Comparison of ENCODE assay signal across 5 mouse cellular contexts in genomic region chr2:13583746-13584145, GRCm38 (mm10). TPM values are rescaled to one million over a fixed set of nuclear protein-coding genes. Genes with fewer than 3 reads are reported as not detected.
DNase-seq lines count a peak whose midpoint lies in the region; ATAC-seq and TF ChIP-seq lines count a peak whose summit lies in the region.
"Not testable (repeated sequence)": the region's sequence is repeated elsewhere in the genome, so short reads cannot be mapped to it uniquely, and the experiment has no call there.

No protein-coding gene starts in this region.

- not testable (repeated sequence) for H3K4me3 ChIP-seq in C2C12 (ENCODE audit: insufficient read depth, poor library complexity, severe bottlenecking); forebrain, embryonic 10.5 days

- POLR2A ChIA-PET in Patski (lab: Charles Lee) = not testable (repeated sequence)

- H3ac ChIP-seq in C2C12 (ENCODE audit: control insufficient read depth, insufficient read length, low read depth) = not testable (repeated sequence)

- H3K27me3 ChIP-seq in C2C12 (ENCODE audit: control insufficient read depth, insufficient read depth, insufficient read length); Patski; forebrain, embryonic 10.5 days (ENCODE audit: poor library complexity, severe bottlenecking): not testable (repeated sequence)

- peaks cover 11% of the 10 kb centered on the region for H3K4me1 ChIP-seq in forebrain, embryonic 10.5 days

- peaks cover 19% of the 10 kb centered on the region for H3K79me3 ChIP-seq in C2C12 (ENCODE audit: low read depth)

- not testable (repeated sequence) for H3K27ac ChIP-seq in forebrain, embryonic 10.5 days

- not testable (repeated sequence) for H3K9me3 ChIP-seq in forebrain, embryonic 10.5 days

- DNase-seq in 3T3-L1 (ENCODE audit: low read depth, low spot score) = peak; percentile 89
- not testable (repeated sequence) for DNase-seq in Patski (ENCODE audit: low read depth, low spot score)
- peak; percentile 19 for DNase-seq in forebrain, embryonic 10.5 days (ENCODE audit: extremely low spot score, low spot score)
- peak; percentile 16 for DNase-seq in induced T-regulatory cell, adult 2 months (ENCODE audit: low read depth)

- CTCF ChIA-PET in Patski (lab: Charles Lee) = interaction anchor here (1.0 to 1.1 kb wide), 2 partner anchors 9 to 293 kb away, joined by 3 read pairs; no protein-coding TSS in a partner anchor

- in situ Hi-C loops in Patski (cut with MboI; ENCODE audit: low pct_unique_long_range_greater_than_20kb) = not testable (repeated sequence)

- TF ChIP-seq CTCF in C2C12 (IDR thresholded peaks at IDR 0.05; ENCODE audit: control insufficient read depth, insufficient read depth, insufficient read length); Patski (IDR thresholded peaks at IDR 0.05): not testable (repeated sequence)

- H3K79me2 ChIP-seq in C2C12 (ENCODE audit: control insufficient read depth, insufficient read depth) = peaks cover 32% of the 10 kb centered on the region

- ATAC-seq in Patski = peak; percentile 39

- H3K36me3 ChIP-seq in C2C12 (ENCODE audit: control insufficient read depth, insufficient read depth) = peaks cover 47% of the 10 kb centered on the region
- peaks cover 50% of the 10 kb centered on the region for H3K36me3 ChIP-seq in forebrain, embryonic 10.5 days (replicated peaks)

TF ChIP-seq in C2C12, 6 proteins besides CTCF, POLR2A, EP300 and RAD21:
- TF ChIP-seq CEBPB (IDR thresholded peaks at IDR 0.05; ENCODE audit: low read depth) = peak; percentile 13

RNA-seq across cellular contexts. Expression of gene Vim, which starts 10.0 kb away (rescaled TPM):
- polyA plus RNA-seq in C2C12 (2012; fragmentation: generic; extraction: Trizol) (6,934 TPM), Patski (2021) (2,775 TPM)
- polyA plus RNA-seq in forebrain, embryonic 10.5 days (2016; fragmentation: Nextera tagmentation; extraction: Ambion mirVana) = 885 and 899 TPM in 2 replicates

RNA-seq across cellular contexts. Expression of gene Trdmt1, which starts 39.3 kb away (rescaled TPM):
- polyA plus RNA-seq in C2C12 (2012; fragmentation: generic; extraction: Trizol) (3.5 TPM), Patski (2021) (8.0 TPM)
- 8.4 and 10.1 TPM in 2 replicates for polyA plus RNA-seq in forebrain, embryonic 10.5 days (2016; fragmentation: Nextera tagmentation; extraction: Ambion mirVana)
